Mouse (Mus musculus): ENCODE measurements around the gene Gm9887.

Gm9887 gene

GRCm38 (mm10) chr12:69371854-69372671 is at the start of gene Gm9887, which contains the start of gene Arf6:
Gene Gm9887, minus strand, starts transcription at chr12:69372458.
Gene Arf6, plus strand, starts transcription at chr12:69372150.
- Histone ChIP-seq H3K36me3 (ENCODE audit: control insufficient read depth, insufficient read depth, low read length, poor library complexity, severe bottlenecking) (peaks cover 13% of the 10 kb centered on the region), H3K27me3 (ENCODE audit: control insufficient read depth, insufficient read depth, low read length, poor library complexity, severe bottlenecking) (no peaks in the 10 kb centered on the region)
- DNase-seq (ENCODE audit: low read depth, low spot score), result peak; percentile 99

- DNase-seq (ENCODE audit: low read depth, low spot score), result peak; percentile 51
- Histone ChIP-seq H3K27me3 (ENCODE audit: control insufficient read depth, insufficient read depth, low read length, poor library complexity, severe bottlenecking) (no peaks in the 10 kb centered on the region), H3K36me3 (ENCODE audit: control insufficient read depth, insufficient read depth, low read length, poor library complexity, severe bottlenecking) (no peaks in the 10 kb centered on the region)
These were observed 48.5 kb upstream of the Gm9887 start for GRCm38 (mm10) chr12:69420716-69421115.

- H3K27me3 ChIP-seq (ENCODE audit: control insufficient read depth, insufficient read depth, low read length, poor library complexity, severe bottlenecking), result no peaks in the 10 kb centered on the region
- no peaks in the 10 kb centered on the region for H3K36me3 ChIP-seq (ENCODE audit: control insufficient read depth, insufficient read depth, low read length, poor library complexity, severe bottlenecking)
- no peak for DNase-seq (ENCODE audit: low read depth, low spot score)
These were observed 47.3 kb upstream of the Gm9887 start for GRCm38 (mm10) chr12:69419606-69420005.

- Histone ChIP-seq H3K27me3 (ENCODE audit: control insufficient read depth, insufficient read depth, low read length, poor library complexity, severe bottlenecking) (no peaks in the 10 kb centered on the region), H3K36me3 (ENCODE audit: control insufficient read depth, insufficient read depth, low read length, poor library complexity, severe bottlenecking) (no peaks in the 10 kb centered on the region)
- no peak for DNase-seq (ENCODE audit: low read depth, low spot score)
These were observed 46.9 kb upstream of the Gm9887 start for GRCm38 (mm10) chr12:69419017-69419605.

GRCm38 (mm10) chr12:69418606-69419005 is 46.3 kb upstream of the Gm9887 start:
- no peak for DNase-seq (ENCODE audit: low read depth, low spot score)
- no peaks in the 10 kb centered on the region for H3K27me3 ChIP-seq (ENCODE audit: control insufficient read depth, insufficient read depth, low read length, poor library complexity, severe bottlenecking)
- H3K36me3 ChIP-seq (ENCODE audit: control insufficient read depth, insufficient read depth, low read length, poor library complexity, severe bottlenecking), result no peaks in the 10 kb centered on the region

- Histone ChIP-seq H3K27me3 (ENCODE audit: control insufficient read depth, insufficient read depth, low read length, poor library complexity, severe bottlenecking) (no peaks in the 10 kb centered on the region), H3K36me3 (ENCODE audit: control insufficient read depth, insufficient read depth, low read length, poor library complexity, severe bottlenecking) (no peaks in the 10 kb centered on the region)
- peak; percentile 82 for DNase-seq (ENCODE audit: low read depth, low spot score)
These were observed 45.5 kb upstream of the Gm9887 start for GRCm38 (mm10) chr12:69417701-69418291.

- no peaks in the 10 kb centered on the region for H3K27me3 ChIP-seq (ENCODE audit: control insufficient read depth, insufficient read depth, low read length, poor library complexity, severe bottlenecking)
- no peaks in the 10 kb centered on the region for H3K36me3 ChIP-seq (ENCODE audit: control insufficient read depth, insufficient read depth, low read length, poor library complexity, severe bottlenecking)
- no peak for DNase-seq (ENCODE audit: low read depth, low spot score)
These were observed 44.5 kb upstream of the Gm9887 start for GRCm38 (mm10) chr12:69416793-69417192.

- peak; percentile 62 for DNase-seq (ENCODE audit: low read depth, low spot score)
- H3K27me3 ChIP-seq (ENCODE audit: control insufficient read depth, insufficient read depth, low read length, poor library complexity, severe bottlenecking), result no peaks in the 10 kb centered on the region
These were observed 42.7 kb upstream of the Gm9887 start for GRCm38 (mm10) chr12:69414826-69415572.

GRCm38 (mm10) chr12:69413303-69413702 is 41.0 kb upstream of the Gm9887 start:
- no peaks in the 10 kb centered on the region for H3K27me3 ChIP-seq (ENCODE audit: control insufficient read depth, insufficient read depth, low read length, poor library complexity, severe bottlenecking)
- peak; percentile 46 for DNase-seq (ENCODE audit: low read depth, low spot score)
- H3K36me3 ChIP-seq (ENCODE audit: control insufficient read depth, insufficient read depth, low read length, poor library complexity, severe bottlenecking), result no peaks in the 10 kb centered on the region

More at GRCm38 (mm10) chr12:69414826-69415572, 42.7 kb upstream of the Gm9887 start:
- H3K36me3 ChIP-seq (ENCODE audit: control insufficient read depth, insufficient read depth, low read length, poor library complexity, severe bottlenecking), result no peaks in the 10 kb centered on the region

- Histone ChIP-seq H3K36me3 (ENCODE audit: control insufficient read depth, insufficient read depth, low read length, poor library complexity, severe bottlenecking) (no peaks in the 10 kb centered on the region), H3K27me3 (ENCODE audit: control insufficient read depth, insufficient read depth, low read length, poor library complexity, severe bottlenecking) (no peaks in the 10 kb centered on the region)
- DNase-seq (ENCODE audit: low read depth, low spot score), result no peak
These were observed 39.7 kb upstream of the Gm9887 start for GRCm38 (mm10) chr12:69411936-69412335.

GRCm38 (mm10) chr12:69410767-69411166 is 38.5 kb upstream of the Gm9887 start:
- Histone ChIP-seq H3K36me3 (ENCODE audit: control insufficient read depth, insufficient read depth, low read length, poor library complexity, severe bottlenecking) (no peaks in the 10 kb centered on the region), H3K27me3 (ENCODE audit: control insufficient read depth, insufficient read depth, low read length, poor library complexity, severe bottlenecking) (no peaks in the 10 kb centered on the region)
- DNase-seq (ENCODE audit: low read depth, low spot score), result no peak

GRCm38 (mm10) chr12:69402594-69403167 is 30.4 kb upstream of the Gm9887 start:
- Histone ChIP-seq H3K36me3 (ENCODE audit: control insufficient read depth, insufficient read depth, low read length, poor library complexity, severe bottlenecking) (no peaks in the 10 kb centered on the region), H3K27me3 (ENCODE audit: control insufficient read depth, insufficient read depth, low read length, poor library complexity, severe bottlenecking) (no peaks in the 10 kb centered on the region)
- DNase-seq (ENCODE audit: low read depth, low spot score), result no peak

GRCm38 (mm10) chr12:69402100-69402499 is 29.8 kb upstream of the Gm9887 start:
- no peak for DNase-seq (ENCODE audit: low read depth, low spot score)
- no peaks in the 10 kb centered on the region for H3K27me3 ChIP-seq (ENCODE audit: control insufficient read depth, insufficient read depth, low read length, poor library complexity, severe bottlenecking)
- H3K36me3 ChIP-seq (ENCODE audit: control insufficient read depth, insufficient read depth, low read length, poor library complexity, severe bottlenecking), result no peaks in the 10 kb centered on the region

- no peaks in the 10 kb centered on the region for H3K36me3 ChIP-seq (ENCODE audit: control insufficient read depth, insufficient read depth, low read length, poor library complexity, severe bottlenecking)
- no peaks in the 10 kb centered on the region for H3K27me3 ChIP-seq (ENCODE audit: control insufficient read depth, insufficient read depth, low read length, poor library complexity, severe bottlenecking)
- no peak for DNase-seq (ENCODE audit: low read depth, low spot score)
These were observed 28.6 kb upstream of the Gm9887 start for GRCm38 (mm10) chr12:69400871-69401286.
